Mouse (Mus musculus) kidney, adult 2 months (tissue): ENCODE measurements around the gene Nr6a1. TPM values are rescaled to one million over a fixed set of nuclear protein-coding genes. Genes with fewer than 3 reads are reported as not detected.

ENCODE experiments used
- DNase-seq: peaks from one replicate; pipeline ENCODE4 v3.0.0; 2021
- H3K27ac ChIP-seq: fragments of 200-500 bp; 2 replicates; pipeline ENCODE4 v1.5.1; 2012; ENCODE audit warnings: low read depth, low read length, control low read depth, inconsistent platforms; ENCODE audit not compliant: insufficient read depth
- H3K27me3 ChIP-seq: fragments of 200-500 bp; replicated peaks from 2 replicates; pipeline ENCODE4 v1.6.1; 2012; ENCODE audit warnings: mild to moderate bottlenecking, moderate library complexity, low read length, inconsistent platforms; ENCODE audit not compliant: control insufficient read depth, insufficient read depth
- H3K36me3 ChIP-seq: fragments of 200-500 bp; 2 replicates; pipeline ENCODE4 v1.6.1; 2012; ENCODE audit warnings: mild to moderate bottlenecking, moderate library complexity, low read length, inconsistent platforms; ENCODE audit not compliant: control insufficient read depth, insufficient read depth
- H3K4me1 ChIP-seq: fragments of 200-500 bp; 2 replicates; pipeline ENCODE4 v1.6.1; 2011; ENCODE audit warnings: low read length; ENCODE audit not compliant: control insufficient read depth, insufficient read depth
- H3K4me3 ChIP-seq: fragments of 200-500 bp; 2 replicates; pipeline ENCODE4 v1.5.1; 2011; ENCODE audit warnings: mild to moderate bottlenecking, low read depth, low read length, control low read depth; ENCODE audit not compliant: insufficient read depth
- CTCF ChIP-seq: fragments of 200-500 bp; conservative IDR thresholded peaks from 2 replicates; pipeline ENCODE4 v1.5.1; 2011; ENCODE audit warnings: low read depth, mild to moderate bottlenecking, control low read depth, low read length, moderate library complexity, mixed read lengths; ENCODE audit not compliant: insufficient read depth, insufficient read length
- POLR2A ChIP-seq: fragments of 200-500 bp; IDR thresholded peaks from one replicate; pipeline ENCODE4 v1.6.1; 2011; ENCODE audit warnings: low read depth, low read length, control low read depth
- WGBS: fragments of 180-500 bp; shearing (Covaris S2); methylation state at CpG from one replicate; pipeline ENCODE4 v1.1.7; 2018; 5-methylcytosine and 5-hydroxymethylcytosine counted together
- polyA plus RNA-seq: library from polyadenylated mRNA; depleted of rRNA; stranded (reverse); fragments of >200 nt; gene quantifications from 2 replicates; pipeline ENCODE4 v1.2.3, GENCODE M21; 2012

Gene Nr6a1
- polyA plus RNA-seq, 1 experiment: 2.6 TPM

- under 1% methylated on average over 49 of the region's 53 CpGs for WGBS
Observed at GRCm38 (mm10) chr2:38926145-38926891, 1.2 kb downstream of the Nr6a1 start.

GRCm38 (mm10) chr2:38925171-38926080, 2.1 kb downstream of the Nr6a1 start:
- peak; percentile 64 for DNase-seq
- WGBS: 1% methylated on average over 51 of the region's 51 CpGs
- Histone ChIP-seq H3K4me1 (no peaks in the 10 kb centered on the region), H3K4me3 (peak overlapping the region; percentile 88), H3K27me3 (no peaks in the 10 kb centered on the region), H3K36me3 (no peaks in the 10 kb centered on the region), H3K27ac (peak overlapping the region; percentile 30)
- no peak for TF ChIP-seq POLR2A

More at GRCm38 (mm10) chr2:38926145-38926891, 1.2 kb downstream of the Nr6a1 start:
- peak; percentile 97 for DNase-seq
- H3K27ac ChIP-seq: no peak overlapping the region
- TF ChIP-seq CTCF (no peak), POLR2A (no peak)
- no peaks in the 10 kb centered on the region for H3K27me3 ChIP-seq
- peak overlapping the region; percentile 88 for H3K4me3 ChIP-seq
- no peaks in the 10 kb centered on the region for H3K36me3 ChIP-seq
- H3K4me1 ChIP-seq: no peaks in the 10 kb centered on the region

- peak overlapping the region; percentile 88 for H3K4me3 ChIP-seq
- DNase-seq: no peak
- H3K36me3 ChIP-seq: no peaks in the 10 kb centered on the region
- H3K27me3 ChIP-seq: no peaks in the 10 kb centered on the region
- TF ChIP-seq CTCF (no peak), POLR2A (no peak)
- no peaks in the 10 kb centered on the region for H3K4me1 ChIP-seq
- no peak overlapping the region for H3K27ac ChIP-seq
- 51% methylated on average over 10 of the region's 10 CpGs for WGBS
Observed at GRCm38 (mm10) chr2:38924571-38924970, 2.9 kb downstream of the Nr6a1 start.

- 73% methylated on average over 2 of the region's 2 CpGs for WGBS
- Histone ChIP-seq H3K4me3 (no peak overlapping the region), H3K36me3 (no peaks in the 10 kb centered on the region), H3K27me3 (no peaks in the 10 kb centered on the region), H3K4me1 (no peaks in the 10 kb centered on the region), H3K27ac (no peak overlapping the region)
- no peak for DNase-seq
- TF ChIP-seq CTCF (no peak), POLR2A (no peak)
Observed at GRCm38 (mm10) chr2:38923911-38924310, 3.6 kb downstream of the Nr6a1 start.

- DNase-seq: no peak
- H3K4me1 ChIP-seq: no peaks in the 10 kb centered on the region
- TF ChIP-seq POLR2A (no peak), CTCF (no peak)
- no peaks in the 10 kb centered on the region for H3K27me3 ChIP-seq
- no peaks in the 10 kb centered on the region for H3K36me3 ChIP-seq
- 72% methylated on average over 3 of the region's 3 CpGs for WGBS
- H3K4me3 ChIP-seq: no peak overlapping the region
- H3K27ac ChIP-seq: no peak overlapping the region
Observed at GRCm38 (mm10) chr2:38923471-38923870, 4.0 kb downstream of the Nr6a1 start.

GRCm38 (mm10) chr2:38921374-38921773, 6.1 kb downstream of the Nr6a1 start:
- 64% methylated on average over 1 of the region's 1 CpGs for WGBS
- Histone ChIP-seq H3K4me3 (no peak overlapping the region), H3K36me3 (no peaks in the 10 kb centered on the region), H3K27ac (no peak overlapping the region), H3K4me1 (no peaks in the 10 kb centered on the region), H3K27me3 (no peaks in the 10 kb centered on the region)
- DNase-seq: no peak
- TF ChIP-seq POLR2A: no peak
- TF ChIP-seq CTCF: no peak

GRCm38 (mm10) chr2:38916947-38917691, 10.4 kb downstream of the Nr6a1 start:
- no peak overlapping the region for H3K27ac ChIP-seq
- no peaks in the 10 kb centered on the region for H3K27me3 ChIP-seq
- WGBS: 62% methylated on average over 4 of the region's 4 CpGs
- DNase-seq: no peak
- no peaks in the 10 kb centered on the region for H3K36me3 ChIP-seq
- H3K4me1 ChIP-seq: peaks cover 2% of the 10 kb centered on the region; the same call in 1 of the 2 replicates
- H3K4me3 ChIP-seq: no peak overlapping the region
- TF ChIP-seq POLR2A (no peak), CTCF (no peak)
